Mouse (Mus musculus) lung, adult 2 months (tissue): ENCODE measurements at regions not wholly inside any gene's neighbourhood (a gene's known extent, or its start where the extent isn't known, plus 50 kb on each side); places are given as distances from the start of the nearest gene placed in this dataset.

Source experiments
- CTCF ChIP-seq: fragments of 200-500 bp; IDR thresholded peaks from 2 replicates; pipeline ENCODE4 v1.5.1; 2011; ENCODE audit warnings: mild to moderate bottlenecking, low read length, control low read depth; ENCODE audit not compliant: insufficient read depth
- POLR2A ChIP-seq: fragments of 200-500 bp; IDR thresholded peaks from 2 replicates; pipeline ENCODE4 v1.6.1; 2011; ENCODE audit warnings: low read depth, mild to moderate bottlenecking, control low read depth, low read length, borderline replicate concordance; ENCODE audit errors: extremely low read depth

DNA sequence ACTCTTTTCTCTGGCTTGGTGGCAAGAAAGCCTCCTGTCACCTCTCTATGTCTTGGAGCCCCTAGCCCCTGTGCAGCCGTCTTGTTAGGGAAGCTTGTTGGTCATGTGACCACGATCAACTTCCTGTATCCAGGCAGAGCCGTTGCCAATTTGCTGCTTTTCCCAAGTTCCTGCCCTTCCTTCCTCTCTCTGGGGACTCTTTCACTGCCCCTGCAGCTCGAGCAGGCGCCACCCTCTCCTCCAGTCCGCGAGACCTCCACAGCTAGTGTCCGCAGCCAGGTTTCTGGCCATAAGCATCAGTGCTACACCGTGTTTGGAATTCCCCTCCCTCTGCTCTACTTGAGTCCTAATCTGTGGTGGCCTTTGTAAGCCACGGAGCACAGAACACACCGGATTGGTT, 59.7 kb upstream of the 4931429L15Rik start:
- TF ChIP-seq CTCF (no peak), POLR2A (no peak)
